Mouse (Mus musculus) erythroblast, embryonic 14.5 days (primary cell): ENCODE results near the gene Rhobtb1.

Experiments used
- GATA1 ChIP-seq: IDR thresholded peaks from 2 replicates; pipeline ENCODE4 v1.6.1; 2012; ENCODE audit warnings: low read length, inconsistent platforms, mixed read lengths
- TAL1 ChIP-seq: IDR thresholded peaks from 3 replicates; pipeline ENCODE4 v1.6.1; 2012; ENCODE audit warnings: low read length, inconsistent platforms, mixed read lengths

DNA sequence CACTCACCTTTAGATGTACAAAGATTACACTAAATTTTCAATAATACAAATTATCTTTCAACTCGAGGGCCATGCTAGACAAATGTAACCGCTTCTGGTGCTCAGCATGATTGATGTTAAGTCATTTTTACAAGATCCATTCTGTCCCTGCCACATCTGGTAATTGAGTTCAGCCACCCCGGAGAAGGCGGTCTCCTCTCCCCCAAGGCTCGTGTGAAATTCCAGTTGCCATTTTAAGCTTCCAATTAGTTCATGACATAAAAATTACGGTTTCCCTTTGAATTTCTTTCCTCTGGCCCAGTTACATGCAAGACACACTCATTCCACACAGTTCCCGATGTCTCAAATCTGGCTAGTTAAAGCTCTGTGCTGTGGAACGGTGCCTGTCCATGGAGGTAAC lies 162.7 kb downstream of the Rhobtb1 start:
- TF ChIP-seq GATA1 (no peak), TAL1 (no peak)
